Mouse (Mus musculus): ENCODE measurements at regions not wholly inside any gene's neighbourhood (a gene's known extent, or its start where the extent isn't known, plus 50 kb on each side); places are given as distances from the start of the nearest gene placed in this dataset.

DNA sequence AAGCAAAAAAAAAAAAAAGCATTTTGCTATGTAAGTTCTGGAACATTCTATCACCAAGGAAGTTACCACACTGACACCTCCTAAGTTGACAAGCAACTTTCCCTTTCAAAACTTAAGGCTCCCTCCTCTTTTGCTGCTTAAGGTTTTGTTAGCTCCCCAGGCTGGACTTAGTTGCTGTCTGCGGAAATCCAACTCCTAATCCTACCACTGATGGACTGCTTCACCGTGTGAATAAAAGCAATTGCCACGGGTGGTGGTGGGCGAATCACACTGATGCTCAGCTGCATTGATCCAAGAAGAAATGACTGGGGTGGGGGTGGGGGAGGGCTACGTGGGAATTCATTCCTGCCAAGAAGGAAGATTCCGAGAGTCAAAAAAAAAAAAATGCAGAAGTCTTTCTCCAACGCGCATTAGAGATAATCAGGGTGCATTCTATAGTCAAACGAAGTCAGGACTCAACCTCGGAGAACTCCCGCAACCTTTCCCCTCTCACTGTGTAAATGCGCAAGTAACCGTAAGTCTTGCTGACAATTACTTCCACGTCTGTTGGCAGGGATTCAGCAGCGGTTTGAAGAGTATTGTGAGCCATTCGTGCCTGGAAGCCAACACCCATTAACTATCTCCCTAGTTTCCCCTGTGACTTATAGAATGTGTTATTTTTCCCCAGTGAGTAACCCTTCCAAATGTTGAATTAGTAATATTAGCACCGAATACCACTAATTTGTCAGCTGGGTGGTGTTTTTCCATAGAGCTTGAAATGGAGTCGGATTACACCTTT lies 358.8 kb downstream of the Adgrl2 start:
- Histone ChIP-seq H3K9me3 (ENCODE audit: control insufficient read depth) (no peaks in the 10 kb centered on the region), H3K27ac (ENCODE audit: low read depth, low read length) (no peak overlapping the region), H3K9ac (ENCODE audit: low read depth, low read length) (no peak overlapping the region), H3K4me2 (replicated peaks; ENCODE audit: low read depth) (no peak overlapping the region), H3K27me3 (replicated peaks; ENCODE audit: control insufficient read depth, insufficient read depth, low read length) (no peaks in the 10 kb centered on the region), H3K36me3 (ENCODE audit: control insufficient read depth, insufficient read depth) (no peaks in the 10 kb centered on the region), H3K4me1 (replicated peaks; ENCODE audit: control insufficient read depth, insufficient read depth, low read length) (no peaks in the 10 kb centered on the region), H3K4me3 (ENCODE audit: low read depth, low read length) (no peak overlapping the region)
- no peak for TF ChIP-seq CTCF (IDR thresholded peaks at IDR 0.05; ENCODE audit: low read depth)
- ATAC-seq = no peak
- 72% methylated on average over 18 of the region's 18 CpGs for WGBS

DNA sequence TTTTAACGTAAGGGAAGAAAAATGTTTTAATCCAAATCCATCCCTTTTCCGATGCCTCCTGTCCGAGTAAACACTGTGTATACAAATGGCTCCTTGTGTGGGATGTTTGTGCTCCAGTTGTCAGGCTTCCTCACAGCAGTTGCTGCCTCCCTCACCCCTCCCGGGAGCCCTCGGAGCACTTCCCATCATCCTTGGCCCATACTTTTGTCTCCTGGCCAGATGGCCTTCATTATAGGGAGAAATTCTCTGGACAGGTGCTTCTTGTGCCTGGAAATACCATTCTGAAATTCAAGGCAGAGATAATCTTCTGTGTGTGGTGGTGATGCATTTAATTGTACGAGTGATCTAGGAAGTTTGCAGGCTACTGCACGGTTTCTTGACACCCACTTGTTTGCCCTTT lies 359.5 kb downstream of the Adgrl2 start:
- Histone ChIP-seq H3K36me3 (ENCODE audit: control insufficient read depth, insufficient read depth) (no peaks in the 10 kb centered on the region), H3K27ac (ENCODE audit: low read depth, low read length) (no peak overlapping the region), H3K4me2 (replicated peaks; ENCODE audit: low read depth) (no peak overlapping the region), H3K9me3 (ENCODE audit: control insufficient read depth) (no peaks in the 10 kb centered on the region), H3K4me3 (ENCODE audit: low read depth, low read length) (no peak overlapping the region), H3K4me1 (replicated peaks; ENCODE audit: control insufficient read depth, insufficient read depth, low read length) (no peaks in the 10 kb centered on the region), H3K27me3 (replicated peaks; ENCODE audit: control insufficient read depth, insufficient read depth, low read length) (no peaks in the 10 kb centered on the region), H3K9ac (ENCODE audit: low read depth, low read length) (no peak overlapping the region)
- 63% methylated on average over 7 of the region's 7 CpGs for WGBS
- TF ChIP-seq CTCF (IDR thresholded peaks at IDR 0.05; ENCODE audit: low read depth) = no peak
- no peak for ATAC-seq

DNA sequence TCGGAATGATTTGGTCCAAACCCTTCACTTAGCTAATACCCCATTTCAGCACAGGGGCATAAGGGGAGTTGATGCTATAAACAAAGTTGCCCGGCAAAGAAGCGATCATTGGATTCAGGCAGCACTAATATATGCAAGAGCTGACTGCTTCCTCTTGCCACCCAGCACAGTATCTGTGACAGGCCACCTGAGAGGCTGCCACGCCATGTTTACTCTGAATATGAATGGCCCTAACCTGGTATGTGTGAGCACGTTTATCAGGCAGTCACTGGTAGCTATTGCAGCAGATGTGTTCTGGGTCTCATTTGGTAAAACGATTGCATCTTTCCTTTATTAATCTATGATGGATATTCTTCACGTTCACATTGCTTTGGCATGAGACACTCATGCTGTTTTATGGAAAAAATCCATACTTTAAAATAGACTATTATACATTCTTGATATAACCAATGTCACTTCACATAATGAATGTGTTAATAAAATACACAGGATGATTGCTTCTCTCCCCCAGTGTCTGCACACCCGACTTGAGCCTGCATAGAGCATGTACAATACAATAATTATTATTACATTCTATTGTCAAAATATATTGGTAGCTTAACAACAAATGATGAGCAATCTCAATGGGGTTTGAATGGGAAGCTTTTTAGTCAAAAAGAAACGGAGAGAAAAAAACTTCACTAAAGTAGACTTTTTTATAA lies 375.2 kb downstream of the Adgrl2 start:
- no peak overlapping the region for H3K4me3 ChIP-seq (ENCODE audit: low read depth, low read length)
- TF ChIP-seq CTCF (IDR thresholded peaks at IDR 0.05; ENCODE audit: low read depth) = no peak
- no peak overlapping the region for H3K9ac ChIP-seq (ENCODE audit: low read depth, low read length)
- no peak for ATAC-seq
- H3K27me3 ChIP-seq (replicated peaks; ENCODE audit: control insufficient read depth, insufficient read depth, low read length) = no peaks in the 10 kb centered on the region
- no peaks in the 10 kb centered on the region for H3K9me3 ChIP-seq (ENCODE audit: control insufficient read depth)
- no peaks in the 10 kb centered on the region for H3K36me3 ChIP-seq (ENCODE audit: control insufficient read depth, insufficient read depth)
- H3K4me1 ChIP-seq (replicated peaks; ENCODE audit: control insufficient read depth, insufficient read depth, low read length) = no peaks in the 10 kb centered on the region
- no peak overlapping the region for H3K4me2 ChIP-seq (replicated peaks; ENCODE audit: low read depth)
- WGBS = 66% methylated on average over 9 of the region's 9 CpGs
- no peak overlapping the region for H3K27ac ChIP-seq (ENCODE audit: low read depth, low read length)

DNA sequence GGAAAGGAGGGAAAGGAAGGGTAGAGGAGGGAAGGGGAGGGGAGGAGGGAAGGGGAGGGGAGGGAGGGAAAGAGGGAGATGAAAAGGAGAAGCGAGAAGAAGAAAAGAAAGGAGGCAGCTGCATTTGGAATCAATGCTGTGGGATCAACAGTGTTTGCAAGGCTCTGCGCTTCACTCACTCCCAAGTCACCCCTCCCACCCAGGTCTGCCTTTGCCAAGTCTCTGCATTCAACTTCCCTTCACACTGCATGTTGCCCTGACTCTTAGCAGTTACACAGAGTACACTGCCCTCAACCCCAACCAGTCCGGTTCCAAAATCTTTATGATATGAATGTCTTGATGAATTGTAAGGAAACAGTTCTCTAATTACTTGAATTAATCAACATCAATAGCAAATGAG lies 376.9 kb downstream of the Adgrl2 start:
- H3K4me3 ChIP-seq (ENCODE audit: low read depth, low read length) = no peak overlapping the region
- no peaks in the 10 kb centered on the region for H3K27me3 ChIP-seq (replicated peaks; ENCODE audit: control insufficient read depth, insufficient read depth, low read length)
- WGBS = 84% methylated on average over 3 of the region's 3 CpGs
- H3K4me1 ChIP-seq (replicated peaks; ENCODE audit: control insufficient read depth, insufficient read depth, low read length) = no peaks in the 10 kb centered on the region
- no peak for TF ChIP-seq CTCF (IDR thresholded peaks at IDR 0.05; ENCODE audit: low read depth)
- H3K4me2 ChIP-seq (replicated peaks; ENCODE audit: low read depth) = no peak overlapping the region
- H3K27ac ChIP-seq (ENCODE audit: low read depth, low read length) = no peak overlapping the region
- ATAC-seq = no peak
- no peaks in the 10 kb centered on the region for H3K9me3 ChIP-seq (ENCODE audit: control insufficient read depth)
- H3K36me3 ChIP-seq (ENCODE audit: control insufficient read depth, insufficient read depth) = no peaks in the 10 kb centered on the region
- no peak overlapping the region for H3K9ac ChIP-seq (ENCODE audit: low read depth, low read length)

DNA sequence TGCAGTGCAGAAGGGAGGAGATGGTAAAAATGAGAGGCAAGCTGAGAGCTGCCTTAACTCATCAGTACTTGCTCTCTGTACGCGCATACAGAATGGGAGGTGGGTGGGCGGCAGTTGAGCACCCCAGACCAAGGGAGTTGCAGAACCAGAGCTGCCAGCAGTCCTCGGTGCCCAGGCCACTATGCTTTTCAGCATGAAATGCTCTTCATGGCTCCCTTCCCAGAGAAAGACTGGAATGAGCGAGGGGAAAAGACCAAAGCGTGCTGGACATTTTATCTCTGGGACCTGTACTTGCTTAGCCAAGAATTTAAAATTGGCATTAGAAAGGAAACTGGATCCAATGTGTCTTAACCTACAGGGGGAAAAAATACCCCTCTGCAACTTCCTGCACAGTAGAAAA lies 387.1 kb downstream of the Adgrl2 start:
- Histone ChIP-seq H3K27ac (ENCODE audit: low read depth, low read length) (no peak overlapping the region), H3K4me2 (replicated peaks; ENCODE audit: low read depth) (no peak overlapping the region), H3K36me3 (ENCODE audit: control insufficient read depth, insufficient read depth) (no peaks in the 10 kb centered on the region), H3K4me3 (ENCODE audit: low read depth, low read length) (no peak overlapping the region), H3K9me3 (ENCODE audit: control insufficient read depth) (no peaks in the 10 kb centered on the region), H3K27me3 (replicated peaks; ENCODE audit: control insufficient read depth, insufficient read depth, low read length) (no peaks in the 10 kb centered on the region), H3K4me1 (replicated peaks; ENCODE audit: control insufficient read depth, insufficient read depth, low read length) (no peaks in the 10 kb centered on the region), H3K9ac (ENCODE audit: low read depth, low read length) (no peak overlapping the region)
- no peak for TF ChIP-seq CTCF (IDR thresholded peaks at IDR 0.05; ENCODE audit: low read depth)
- no peak for ATAC-seq
- WGBS = 87% methylated on average over 6 of the region's 6 CpGs

DNA sequence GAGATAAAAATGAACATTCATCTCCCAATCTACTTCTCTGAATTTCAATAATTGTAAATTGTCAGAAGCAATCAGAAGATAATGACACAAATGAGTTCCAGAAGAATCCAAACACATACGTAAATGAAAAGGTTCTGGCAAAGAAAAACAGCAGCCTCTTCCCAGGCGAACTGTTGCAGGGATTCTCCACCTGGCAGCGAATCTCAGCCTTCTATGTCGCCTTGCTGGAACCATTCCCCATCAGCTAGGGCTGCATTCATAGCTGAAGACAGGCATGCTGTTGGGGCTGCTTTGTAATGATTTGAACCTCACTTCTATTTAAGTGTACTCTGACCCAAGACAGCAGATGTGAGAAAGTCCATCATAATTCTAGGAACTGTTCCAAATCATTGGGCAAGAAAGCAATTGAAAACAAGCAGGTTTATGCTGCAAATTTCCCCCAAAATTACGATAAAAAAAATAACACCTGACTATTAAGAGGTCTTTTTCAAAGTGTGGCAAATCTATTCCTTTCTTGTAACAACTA lies 387.6 kb downstream of the Adgrl2 start:
- no peaks in the 10 kb centered on the region for H3K36me3 ChIP-seq (ENCODE audit: control insufficient read depth, insufficient read depth)
- ATAC-seq = no peak
- H3K27me3 ChIP-seq (replicated peaks; ENCODE audit: control insufficient read depth, insufficient read depth, low read length) = no peaks in the 10 kb centered on the region
- no peak overlapping the region for H3K27ac ChIP-seq (ENCODE audit: low read depth, low read length)
- no peaks in the 10 kb centered on the region for H3K9me3 ChIP-seq (ENCODE audit: control insufficient read depth)
- no peak overlapping the region for H3K4me2 ChIP-seq (replicated peaks; ENCODE audit: low read depth)
- 79% methylated on average over 5 of the region's 5 CpGs for WGBS
- H3K4me3 ChIP-seq (ENCODE audit: low read depth, low read length) = no peak overlapping the region
- no peaks in the 10 kb centered on the region for H3K4me1 ChIP-seq (replicated peaks; ENCODE audit: control insufficient read depth, insufficient read depth, low read length)
- no peak overlapping the region for H3K9ac ChIP-seq (ENCODE audit: low read depth, low read length)
- TF ChIP-seq CTCF (IDR thresholded peaks at IDR 0.05; ENCODE audit: low read depth) = no peak
